Mouse (Mus musculus) megakaryocyte, embryonic 14.5 days (primary cell): ENCODE data around the gene Tex33.

Experiments
- FLI1 ChIP-seq: IDR thresholded peaks from 2 replicates; pipeline ENCODE4 v1.6.1; 2012; ENCODE audit warnings: low read length, inconsistent platforms, mixed read lengths
- GATA1 ChIP-seq: IDR thresholded peaks from 3 replicates; pipeline ENCODE4 v1.6.1; 2012; ENCODE audit warnings: mixed read lengths, low read length, inconsistent platforms, borderline replicate concordance

DNA sequence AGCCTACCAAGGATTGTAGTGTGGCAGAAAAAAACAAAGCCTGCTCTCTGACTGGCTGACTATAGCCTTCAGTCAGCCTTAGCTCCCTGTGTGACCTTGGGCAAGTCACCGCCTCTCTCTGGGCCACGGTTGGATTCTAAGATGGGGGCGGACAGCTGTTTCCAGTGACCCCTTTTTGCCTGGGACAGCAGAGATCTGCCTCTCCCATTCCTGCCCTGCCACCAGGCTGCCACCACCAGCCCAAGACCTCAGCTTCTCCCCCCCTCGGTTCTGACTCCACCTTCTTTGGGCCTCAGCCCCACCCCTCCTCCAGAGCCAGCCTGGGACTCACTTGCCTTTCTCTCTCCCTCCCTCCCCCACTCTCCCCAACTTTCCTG lies 42.3 kb upstream of the Tex33 start:
- TF ChIP-seq GATA1 (no peak), FLI1 (no peak)
